Mouse (Mus musculus): ENCODE results near the gene Dstn.

Gene Dstn

GRCm38 (mm10) chr2:143914760-143915599 is at the start of gene Dstn:
TSS of gene Dstn (plus strand) at chr2:143915320.
- DNase-seq (ENCODE audit: low read depth, low spot score), result peak; percentile 95

DNA sequence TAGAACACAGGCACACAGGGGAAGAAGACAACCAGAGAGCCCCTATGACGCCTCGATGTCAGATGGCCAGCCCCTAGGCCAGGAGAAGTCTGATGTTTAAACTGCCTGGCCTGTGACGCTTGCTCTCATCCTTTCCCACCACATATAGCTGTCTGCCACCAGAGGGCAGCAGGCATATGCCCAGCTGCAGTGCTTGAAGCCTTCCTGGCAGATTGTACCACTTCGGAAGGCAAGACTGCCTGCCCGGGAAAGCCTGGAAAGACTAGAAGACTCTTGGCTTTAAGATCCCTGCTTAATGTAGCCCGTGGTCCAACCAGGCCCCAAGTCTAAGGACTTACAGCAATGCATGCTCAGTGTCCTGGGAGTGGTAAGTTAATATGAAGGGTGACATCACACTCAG is 47.8 kb upstream of the Dstn start:
- DNase-seq (ENCODE audit: low read depth, low spot score), result peak; percentile 80

DNA sequence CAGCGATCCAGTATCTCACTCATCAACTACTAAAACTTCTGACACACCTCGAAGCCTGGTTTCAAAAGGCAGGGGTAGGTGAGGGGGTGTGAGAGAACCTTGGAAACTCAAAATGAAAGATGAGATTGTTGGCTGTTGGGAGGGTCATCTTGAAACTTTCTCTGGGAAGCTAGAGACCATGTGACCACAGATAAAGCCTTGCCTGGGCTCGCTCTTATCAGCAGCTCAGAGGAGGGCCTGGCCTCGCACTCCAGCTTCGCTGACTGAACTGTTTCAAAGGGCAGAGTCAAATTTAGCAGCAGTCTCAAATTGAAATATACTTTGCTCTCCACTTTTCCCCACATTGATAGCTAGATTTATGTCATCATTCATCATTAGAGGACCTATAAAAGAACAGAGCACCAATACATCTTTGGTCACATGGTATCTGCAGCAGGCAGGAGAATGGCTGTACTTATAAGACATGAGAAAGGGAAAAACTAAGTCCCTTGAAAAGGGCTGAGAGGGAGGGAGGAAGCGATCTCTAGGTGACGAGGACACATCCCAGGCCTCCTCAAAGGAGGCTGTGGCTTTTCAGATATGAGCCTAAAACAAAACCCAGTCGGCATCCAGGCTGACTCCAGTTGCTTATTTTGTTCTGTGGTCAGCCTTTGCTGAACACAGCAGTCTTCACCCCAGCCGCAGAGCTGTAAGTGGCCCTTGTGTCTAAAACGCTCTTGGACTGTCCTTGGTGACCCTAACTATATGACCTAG is 44.0 kb upstream of the Dstn start:
- no peak for DNase-seq (ENCODE audit: low read depth, low spot score)

DNA sequence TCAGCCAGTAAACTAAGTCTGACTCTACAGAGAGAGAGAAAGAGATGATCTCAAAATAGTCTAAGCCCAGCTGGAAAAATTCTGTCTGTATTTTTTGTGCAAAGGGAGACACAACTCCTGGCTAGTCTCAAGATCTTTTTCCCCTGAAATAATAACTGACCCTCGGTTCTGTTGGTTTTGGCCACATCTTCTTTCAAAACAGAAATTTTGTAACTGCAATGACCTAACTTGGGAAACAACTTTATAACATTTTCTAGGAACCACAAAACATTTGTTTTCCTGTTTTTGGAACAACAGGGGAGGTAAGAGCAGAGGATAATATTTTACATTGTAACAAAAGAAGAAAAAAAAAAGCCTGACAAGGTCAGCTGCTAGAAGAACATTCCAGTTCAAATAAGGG is 39.1 kb upstream of the Dstn start:
- DNase-seq (ENCODE audit: low read depth, low spot score), result no peak

- DNase-seq (ENCODE audit: low read depth, low spot score), result no peak
Observed at GRCm38 (mm10) chr2:143876929-143877632, 38.0 kb upstream of the Dstn start.

DNA sequence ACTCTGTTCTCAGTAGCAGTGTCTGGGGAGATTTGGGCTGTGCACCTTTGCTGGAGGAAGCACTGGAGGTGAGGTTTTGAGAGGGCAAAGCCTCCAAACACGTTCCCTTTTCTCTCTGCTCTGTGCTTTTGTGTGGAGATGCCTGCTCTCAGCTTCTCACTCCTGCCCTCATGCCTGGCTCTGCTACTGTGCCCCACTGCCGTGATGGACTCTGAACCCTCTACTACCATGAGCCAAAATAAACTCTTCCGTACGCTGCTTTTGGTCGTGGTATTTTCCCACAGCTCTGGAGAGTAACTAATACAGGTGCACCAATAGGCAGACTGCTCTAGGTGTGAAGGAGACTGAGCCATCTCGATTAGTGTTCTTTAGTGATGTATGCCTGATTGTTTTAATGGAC is 35.8 kb upstream of the Dstn start:
- DNase-seq (ENCODE audit: low read depth, low spot score), result no peak

DNA sequence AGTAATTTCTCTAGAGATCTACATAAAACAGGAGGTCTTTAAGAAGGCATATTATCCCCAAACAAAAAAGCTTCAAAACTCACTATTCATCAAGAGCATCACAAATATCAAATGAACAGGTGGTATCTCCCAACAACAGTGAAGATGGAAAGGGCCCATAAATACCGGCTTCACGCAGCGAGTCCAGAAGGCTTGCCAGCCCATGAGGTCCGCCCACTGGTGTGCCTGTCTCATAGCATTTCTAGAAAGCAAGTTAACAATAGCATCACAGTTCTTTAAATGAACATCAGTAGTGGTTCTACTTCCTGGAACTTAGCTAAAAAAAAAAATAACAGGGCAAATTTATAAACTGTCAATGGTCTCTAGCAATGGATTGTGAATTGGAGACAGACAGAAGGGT is 33.1 kb upstream of the Dstn start:
- DNase-seq (ENCODE audit: low read depth, low spot score), result no peak

- DNase-seq (ENCODE audit: low read depth, low spot score), result no peak
Observed at GRCm38 (mm10) chr2:143882606-143883288, 32.4 kb upstream of the Dstn start.

DNA sequence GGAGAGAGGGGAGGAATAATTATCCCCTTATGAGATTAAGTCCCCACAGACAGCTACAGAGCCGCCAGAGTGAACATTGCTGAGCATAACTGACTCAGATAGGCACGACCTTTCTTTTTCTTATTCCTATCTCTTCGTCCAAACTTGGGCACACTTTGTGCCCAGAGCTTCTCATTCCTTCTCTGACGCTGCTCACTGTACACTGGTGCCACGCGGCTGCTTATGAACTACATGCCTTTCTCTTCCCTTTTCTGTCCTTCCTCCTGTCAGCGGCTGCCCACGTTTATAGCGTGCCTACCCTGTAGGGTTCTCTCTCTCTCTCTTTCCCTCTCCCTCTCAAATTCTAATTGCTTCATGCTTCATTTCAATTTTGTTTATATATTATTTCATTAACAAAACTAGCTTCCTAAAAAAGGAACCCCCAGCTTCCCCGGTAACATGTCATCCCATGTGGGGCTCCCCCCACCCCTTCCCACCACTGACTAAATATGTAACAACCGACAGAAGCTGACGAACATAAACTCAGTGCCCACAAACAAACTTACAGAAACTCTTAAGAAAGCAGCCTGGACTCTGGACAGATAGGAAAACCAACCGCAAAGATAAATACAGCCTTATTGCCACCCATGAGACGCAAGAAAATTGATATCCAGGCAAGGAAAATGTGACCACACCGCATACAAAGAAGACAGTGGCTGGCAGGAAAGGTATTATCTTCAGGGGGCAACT is 25.8 kb upstream of the Dstn start:
- DNase-seq (ENCODE audit: low read depth, low spot score), result no peak

DNA sequence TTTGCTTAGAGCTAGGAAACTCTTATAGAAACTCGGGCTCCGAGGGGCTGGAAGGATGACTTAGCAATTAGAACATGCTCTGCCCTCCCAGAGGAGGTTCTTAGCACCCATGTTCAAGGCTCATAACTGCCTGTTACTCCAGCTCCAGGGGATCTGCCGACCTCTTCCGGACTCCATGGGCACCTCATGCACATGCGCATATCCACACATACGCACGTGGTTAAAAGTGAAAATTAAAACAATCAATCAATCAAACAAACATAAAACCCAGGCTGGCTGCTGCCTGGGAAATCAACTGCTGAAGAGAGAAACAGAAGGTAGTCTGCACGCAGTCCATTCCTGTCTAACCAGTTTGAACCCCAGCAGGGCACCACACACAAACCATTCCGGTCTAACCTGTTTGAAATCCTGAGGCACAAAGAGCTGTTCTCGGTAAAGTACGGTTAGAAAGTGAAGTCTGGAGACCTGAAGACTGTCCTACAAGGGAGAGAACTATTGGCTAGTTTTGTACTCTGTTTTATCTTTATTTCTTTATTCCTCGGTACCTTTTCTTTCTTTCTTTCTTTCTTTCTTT is 25.2 kb upstream of the Dstn start:
- DNase-seq (ENCODE audit: low read depth, low spot score), result peak; percentile 55

GRCm38 (mm10) chr2:143891302-143892048 is 23.6 kb upstream of the Dstn start:
- DNase-seq (ENCODE audit: low read depth, low spot score), result no peak

DNA sequence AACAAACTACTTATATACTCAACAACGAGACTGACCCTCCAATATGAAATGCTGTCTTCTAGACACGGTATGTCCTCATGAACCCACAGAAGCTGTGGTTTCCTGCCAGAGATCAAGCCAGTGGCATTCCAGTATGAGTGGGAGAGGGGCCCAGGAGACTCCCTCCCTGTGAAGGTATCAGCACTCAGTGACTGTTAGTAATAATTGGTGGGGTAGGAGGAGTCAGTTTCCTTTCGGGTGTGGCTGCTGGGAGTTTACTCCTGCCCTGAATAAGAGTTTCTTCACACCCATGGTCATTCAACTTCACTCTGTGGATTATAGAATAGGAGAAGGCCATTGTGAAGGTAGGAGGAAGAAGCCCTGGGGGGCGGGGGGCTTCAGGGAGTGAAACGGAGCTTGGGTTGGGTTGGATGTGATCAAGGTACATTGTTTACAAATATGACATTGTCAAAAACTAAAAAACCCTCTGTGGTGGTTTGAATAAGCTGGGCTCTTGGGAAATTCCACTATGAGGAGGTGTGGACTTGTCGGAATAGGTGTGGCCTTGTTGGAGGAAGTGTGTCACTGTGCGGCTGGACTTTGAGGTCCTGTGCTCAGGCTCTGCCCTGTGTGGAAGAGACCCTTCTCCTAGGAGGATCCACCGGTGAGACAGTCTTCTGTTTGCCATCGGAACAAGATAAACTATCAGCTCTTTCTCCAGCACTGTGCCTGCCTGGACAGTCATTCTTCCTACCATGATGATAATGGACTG is 15.5 kb upstream of the Dstn start:
- no peak for DNase-seq (ENCODE audit: low read depth, low spot score)

- DNase-seq (ENCODE audit: low read depth, low spot score), result no peak
Observed at GRCm38 (mm10) chr2:143900821-143901351, 14.2 kb upstream of the Dstn start.

- DNase-seq (ENCODE audit: low read depth, low spot score), result no peak
Observed at GRCm38 (mm10) chr2:143903376-143904045, 11.6 kb upstream of the Dstn start.

- no peak for DNase-seq (ENCODE audit: low read depth, low spot score)
Observed at GRCm38 (mm10) chr2:143904896-143905295, 10.2 kb upstream of the Dstn start.

GRCm38 (mm10) chr2:143909230-143909629 is 5.9 kb upstream of the Dstn start:
- no peak for DNase-seq (ENCODE audit: low read depth, low spot score)

DNA sequence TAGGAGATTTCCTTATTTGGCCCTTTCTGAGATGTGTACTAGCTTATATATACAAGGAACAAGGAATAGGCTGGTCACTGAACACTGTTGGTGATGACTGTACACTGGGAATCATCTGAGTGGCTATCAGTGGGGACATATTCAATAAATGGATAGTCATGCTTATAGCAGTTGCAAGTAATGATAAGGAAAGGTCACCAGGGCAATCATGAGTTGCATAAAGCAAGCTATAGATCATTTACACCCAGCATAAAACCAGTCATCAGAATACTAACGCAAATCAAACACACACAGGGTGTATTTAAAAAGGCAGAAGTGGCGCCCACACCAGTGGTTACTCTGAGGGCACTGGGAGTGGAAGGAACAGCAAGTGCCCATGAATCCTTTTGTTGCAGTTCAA is 2.9 kb upstream of the Dstn start:
- no peak for DNase-seq (ENCODE audit: low read depth, low spot score)

DNA sequence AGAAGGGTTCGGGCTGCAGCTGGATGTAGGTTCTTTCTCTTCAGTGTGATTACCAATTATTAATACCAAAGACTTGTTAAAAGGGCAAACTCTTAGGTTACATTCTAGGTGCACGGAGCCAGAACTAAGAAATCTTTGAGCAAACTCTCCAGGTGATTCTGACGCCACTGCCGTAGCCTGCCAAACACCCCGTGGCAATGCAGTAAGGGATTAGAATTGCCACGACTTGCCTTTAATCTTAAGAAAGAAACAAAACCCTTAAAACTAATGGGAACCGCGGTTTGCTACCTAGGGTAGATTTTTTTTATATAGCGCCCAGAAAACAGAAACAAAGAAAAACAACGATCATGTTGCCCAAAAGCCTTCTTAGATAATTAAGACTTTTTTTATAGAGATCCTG is 899 bp upstream of the Dstn start:
- DNase-seq (ENCODE audit: low read depth, low spot score), result no peak
